Mouse (Mus musculus): ENCODE results near the gene Atrip.

Atrip gene

DNA sequence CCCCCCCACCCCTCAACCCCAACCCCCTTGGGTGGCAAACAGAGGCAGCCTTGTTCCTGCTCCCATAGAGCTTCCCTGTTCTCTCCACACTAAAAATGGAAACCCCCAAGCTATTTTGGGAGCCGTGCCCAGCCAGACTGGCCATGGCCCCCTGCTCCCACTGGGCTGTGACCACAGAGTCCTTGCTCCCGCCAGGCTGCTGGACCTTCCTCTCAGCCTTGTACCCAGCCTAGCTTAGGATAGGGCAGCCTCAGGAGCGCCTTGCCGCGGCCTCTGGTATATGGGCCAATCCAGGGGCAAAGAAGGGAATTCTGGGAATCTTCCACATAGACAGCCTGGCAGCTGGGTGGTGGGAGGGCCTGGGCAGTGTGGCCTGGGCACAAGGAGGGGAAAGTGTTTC, 23.9 kb upstream of the Atrip start:
- no peak for DNase-seq (ENCODE audit: low spot score)

DNA sequence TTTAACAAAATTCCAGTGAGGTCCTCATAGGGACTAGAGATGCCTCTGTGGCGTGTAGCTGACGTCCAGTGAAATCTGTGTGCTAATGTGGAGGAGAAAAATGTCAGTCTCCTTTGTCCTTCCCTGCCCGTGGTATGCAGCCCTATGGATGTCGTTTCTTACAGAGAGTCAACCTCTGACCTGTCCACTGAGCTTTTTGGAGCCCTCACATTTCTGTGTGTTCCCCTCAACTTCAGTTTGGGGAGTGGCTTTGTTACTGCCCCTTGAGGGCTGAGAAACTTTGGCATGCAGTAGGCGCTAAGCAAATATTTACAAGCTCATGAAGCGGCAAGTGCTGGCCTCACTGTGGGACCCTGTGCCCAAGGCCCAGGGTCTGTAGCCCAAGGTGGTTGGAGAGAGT, 23.4 kb upstream of the Atrip start:
- peak; percentile 67 for DNase-seq (ENCODE audit: low spot score)

DNA sequence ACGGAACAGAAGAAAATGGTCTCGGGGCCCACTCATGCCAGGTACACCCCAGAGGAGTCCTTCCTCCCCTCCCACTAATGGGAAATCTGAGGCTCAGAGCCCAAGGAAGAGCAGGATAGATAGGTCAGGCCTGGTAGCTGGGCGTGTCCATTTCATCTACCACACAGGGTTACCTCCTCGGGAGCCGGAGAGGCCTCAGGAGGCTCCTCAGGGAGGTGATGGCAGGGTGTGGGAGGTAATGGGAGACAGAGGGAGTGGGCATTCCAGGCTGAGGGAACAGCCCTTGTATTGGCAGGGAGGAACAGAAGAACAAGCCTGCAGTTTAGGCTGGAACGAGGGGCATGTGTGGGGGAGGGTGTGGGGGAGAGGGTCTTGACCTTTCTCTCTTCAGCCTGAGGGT, 22.9 kb upstream of the Atrip start:
- peak; percentile 41 for DNase-seq (ENCODE audit: low spot score)

DNA sequence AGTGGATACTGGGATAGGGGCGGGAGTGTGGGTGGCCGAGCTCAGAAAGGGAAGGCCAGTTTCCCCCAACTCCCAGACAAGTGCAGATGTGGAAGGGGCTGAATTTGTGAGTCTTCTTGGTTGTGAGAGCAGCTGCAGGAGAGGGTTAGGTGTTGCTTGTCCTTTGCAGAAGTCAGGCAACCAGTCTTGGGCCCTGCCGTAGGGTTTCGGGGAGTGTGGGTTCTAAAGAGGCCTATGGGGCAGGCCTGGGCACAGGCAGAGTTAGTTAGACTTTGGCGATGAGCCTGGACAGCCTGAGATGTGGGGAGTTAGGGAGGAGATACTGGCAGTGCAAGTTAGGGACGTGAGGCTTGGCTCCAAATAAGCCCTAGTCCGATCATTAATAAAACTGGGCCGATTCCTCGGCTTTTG, 22.3 kb upstream of the Atrip start:
- DNase-seq (ENCODE audit: low spot score), result no peak

DNA sequence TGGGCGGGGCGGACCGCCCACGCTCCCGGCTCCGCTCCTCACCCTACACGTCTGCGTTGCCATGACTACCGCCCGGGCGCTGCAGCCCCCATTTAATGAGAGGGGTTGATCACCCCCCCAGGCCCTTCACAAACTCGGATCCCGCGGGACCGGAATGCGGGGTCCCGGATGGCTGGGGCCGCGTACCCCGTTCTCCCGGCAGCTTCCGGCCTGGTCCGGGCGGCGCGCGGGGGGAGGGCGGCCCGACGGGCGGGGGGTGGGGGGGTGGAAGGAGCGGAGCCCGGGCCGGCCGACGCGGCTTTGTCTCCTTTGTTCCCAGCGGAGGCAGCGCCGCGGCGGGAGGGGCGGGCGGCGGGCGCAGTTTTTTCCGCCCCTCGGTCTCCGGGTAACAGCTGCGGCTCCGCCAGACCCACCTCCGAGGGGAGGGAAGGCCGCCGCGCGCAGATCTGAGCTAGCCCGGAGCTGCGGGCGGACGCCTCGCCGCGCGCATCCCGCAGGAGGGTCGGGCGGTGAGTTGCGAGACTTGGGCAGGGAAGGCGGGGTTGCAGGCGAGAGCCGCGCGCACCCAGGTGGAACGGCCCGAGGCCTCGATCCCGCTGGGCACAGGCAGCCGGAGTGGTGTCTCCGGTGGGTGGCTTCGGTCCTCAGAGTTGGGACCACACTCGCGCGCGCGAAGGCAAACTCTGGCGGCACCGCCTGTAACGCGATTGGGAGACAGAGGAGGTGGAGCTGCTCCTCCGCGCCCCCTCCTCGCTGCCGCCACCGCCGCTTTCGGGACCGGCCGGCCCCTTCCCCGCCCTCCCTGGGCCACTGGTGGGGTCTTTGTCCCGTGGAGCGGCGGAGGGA, 21.4 kb upstream of the Atrip start, which contains the start of gene Plxnb1:
Gene Plxnb1, plus strand, starts transcription at position 253 of the 846 bp plus-strand sequence.
- peak; percentile 62 for DNase-seq (ENCODE audit: low spot score)

DNA sequence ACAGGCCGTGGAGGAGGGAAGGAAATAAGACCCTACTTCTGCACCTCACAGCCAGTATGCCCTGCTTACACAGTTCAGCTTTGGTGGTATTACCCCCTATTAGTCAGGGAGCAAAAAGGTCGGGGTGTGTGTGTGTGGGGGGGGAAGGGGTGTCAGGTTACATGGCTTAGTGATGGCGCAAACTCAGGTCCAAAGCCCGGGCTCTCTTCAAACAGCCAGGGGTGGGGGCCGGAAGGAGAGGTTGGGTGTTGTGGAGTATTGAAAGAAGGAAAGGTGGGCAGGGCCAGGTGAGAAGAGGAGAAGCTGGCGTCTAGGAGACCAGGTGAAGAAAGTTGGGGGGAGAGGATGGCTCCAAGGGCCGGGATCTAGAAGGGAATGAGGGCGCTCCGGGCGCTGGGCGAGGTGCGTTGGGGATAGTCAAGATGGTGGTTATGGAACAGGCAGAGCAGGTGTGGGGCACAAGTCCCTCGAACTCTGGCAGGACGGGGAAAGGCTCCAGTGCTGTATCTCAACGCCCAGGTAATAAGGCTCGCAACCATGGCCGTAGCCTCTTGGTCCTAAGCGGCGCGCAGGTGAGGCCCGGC, 20.7 kb upstream of the Atrip start:
- peak; percentile 76 for DNase-seq (ENCODE audit: low spot score)

DNA sequence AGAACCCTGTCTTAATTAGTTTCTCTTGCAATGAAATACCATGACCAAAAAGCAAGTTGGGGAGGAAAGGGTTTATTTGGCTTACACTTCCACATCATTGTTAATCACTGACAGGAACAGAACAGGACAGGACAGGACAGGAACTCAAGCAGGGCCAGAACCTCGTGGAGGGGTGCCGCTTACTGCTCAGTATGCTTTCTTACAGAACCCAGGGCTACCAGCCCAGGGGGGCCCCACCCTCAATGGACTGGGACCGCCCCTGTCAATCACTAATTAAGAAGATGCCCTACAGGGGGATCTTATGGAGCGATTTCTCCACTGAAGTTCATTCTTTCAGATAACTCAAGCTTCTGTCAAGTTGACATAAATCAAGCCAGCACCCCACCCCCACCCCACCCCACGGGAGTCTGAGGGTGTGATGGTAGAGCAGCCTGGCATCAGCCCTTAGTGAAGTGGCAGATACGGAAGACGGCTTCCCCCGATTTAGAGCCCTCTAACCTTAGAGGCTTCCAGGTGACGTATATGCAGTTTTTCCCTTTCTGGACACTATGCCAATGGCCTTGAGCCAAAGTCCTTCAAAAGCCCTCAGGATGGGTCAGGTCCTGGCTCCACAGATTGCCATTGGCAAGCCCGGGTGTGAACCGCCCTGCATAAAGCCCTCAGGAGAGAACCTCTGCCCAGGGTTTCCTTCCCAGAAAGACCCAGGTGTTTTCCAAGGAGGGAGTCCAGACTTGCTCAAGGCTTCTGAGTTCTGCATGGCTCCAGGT, 20.0 kb upstream of the Atrip start:
- DNase-seq (ENCODE audit: low spot score), result peak; percentile 72

DNA sequence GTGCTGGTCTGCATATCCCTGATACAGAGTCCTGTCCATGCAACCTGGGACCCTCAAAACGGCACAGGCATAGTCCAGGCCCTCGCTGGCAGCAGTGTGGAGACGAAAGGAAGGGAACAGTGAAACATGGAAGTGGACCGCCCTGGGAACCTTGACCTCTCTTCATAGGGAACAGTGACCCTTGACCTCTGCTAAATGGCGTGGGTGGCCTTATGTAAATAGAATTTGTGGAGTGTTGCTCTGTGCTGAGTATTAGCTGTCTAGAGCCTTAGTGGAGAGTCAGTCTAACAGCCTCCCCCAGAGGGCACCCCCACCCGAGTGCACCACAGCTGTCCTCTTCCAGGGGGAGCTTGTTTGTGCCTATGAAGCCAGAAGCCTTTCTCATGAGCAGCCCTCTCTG, 18.9 kb upstream of the Atrip start:
- no peak for DNase-seq (ENCODE audit: low spot score)

DNA sequence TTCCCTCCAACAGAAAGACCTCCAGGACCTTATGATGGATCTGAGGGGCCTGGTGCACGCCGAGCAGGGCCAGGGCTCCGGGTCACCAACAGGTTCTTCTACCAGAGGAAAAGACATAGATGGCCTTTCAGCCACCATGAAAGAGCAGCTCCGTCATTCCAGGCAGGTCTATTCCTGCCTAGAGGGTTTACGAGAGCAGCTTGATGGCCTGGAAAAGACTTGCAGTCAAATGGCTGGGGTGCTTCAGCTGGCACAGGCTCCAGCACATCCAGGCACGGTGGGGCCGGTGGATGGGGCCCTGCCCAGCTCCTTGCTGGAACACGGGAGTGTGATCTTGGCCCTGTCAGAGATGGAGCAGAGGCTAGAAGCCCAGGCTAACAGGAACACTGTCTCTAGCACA, 17.9 kb upstream of the Atrip start:
- DNase-seq (ENCODE audit: low spot score), result no peak

DNA sequence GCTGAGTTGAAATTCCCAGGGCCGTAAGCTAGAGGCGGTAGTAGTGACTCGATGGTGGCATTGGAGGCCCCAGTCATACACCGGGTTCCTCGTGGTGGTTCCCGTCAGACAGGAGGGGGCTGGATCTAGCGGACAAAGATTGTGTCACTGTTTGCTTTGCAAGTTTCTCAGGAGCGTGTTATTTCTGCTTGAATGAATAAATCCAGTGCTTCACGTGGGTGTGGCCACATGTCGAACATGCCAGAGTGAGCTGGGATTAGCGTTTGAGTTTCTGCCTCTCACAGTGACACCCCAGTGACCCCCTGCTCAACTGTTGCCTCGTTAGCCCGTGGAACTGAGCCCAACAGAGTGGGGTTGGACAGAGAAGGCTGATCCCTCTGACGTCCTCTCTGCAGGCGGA, 16.5 kb upstream of the Atrip start:
- peak; percentile 47 for DNase-seq (ENCODE audit: low spot score)

DNA sequence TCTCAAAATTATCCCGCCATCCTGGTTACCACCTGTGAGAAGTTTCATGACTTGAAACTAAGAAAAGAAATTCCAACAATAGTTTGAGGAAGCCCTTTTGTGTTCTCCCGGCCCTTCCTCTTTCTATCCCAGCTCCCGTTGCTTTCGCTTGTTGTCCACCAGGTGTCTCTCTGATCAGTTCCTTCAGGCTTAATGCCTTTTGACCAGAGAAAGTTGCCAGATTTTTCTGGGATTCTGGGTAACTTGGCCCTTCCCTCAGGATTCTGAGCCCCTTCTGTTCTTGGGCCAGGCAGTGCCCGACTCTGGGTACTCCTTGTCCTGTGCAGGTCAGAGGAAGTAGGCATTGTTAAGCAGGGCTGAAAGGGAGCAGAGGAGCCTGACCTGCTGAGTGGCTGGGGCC, 14.1 kb upstream of the Atrip start:
- DNase-seq (ENCODE audit: low spot score), result peak; percentile 45

DNA sequence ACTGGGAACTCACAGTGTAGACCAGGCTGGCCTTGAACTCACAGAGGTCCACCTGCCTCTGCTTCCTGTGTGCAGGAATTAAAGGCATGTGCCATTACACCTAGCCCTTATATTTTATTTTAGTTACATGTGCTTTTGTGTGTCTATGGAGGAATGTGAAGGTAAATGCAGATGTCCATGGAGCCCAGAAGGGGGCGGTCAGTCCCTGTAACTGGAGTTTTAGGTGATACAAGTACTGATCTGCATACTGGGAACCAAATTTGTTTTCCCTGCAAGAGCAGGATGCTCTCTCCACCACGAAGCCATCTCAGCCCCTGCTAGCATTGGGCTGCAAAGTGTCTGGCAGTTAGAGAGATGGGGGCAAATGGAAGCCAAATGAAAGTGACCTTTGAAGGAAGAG, 11.0 kb upstream of the Atrip start:
- DNase-seq (ENCODE audit: low spot score), result no peak

DNA sequence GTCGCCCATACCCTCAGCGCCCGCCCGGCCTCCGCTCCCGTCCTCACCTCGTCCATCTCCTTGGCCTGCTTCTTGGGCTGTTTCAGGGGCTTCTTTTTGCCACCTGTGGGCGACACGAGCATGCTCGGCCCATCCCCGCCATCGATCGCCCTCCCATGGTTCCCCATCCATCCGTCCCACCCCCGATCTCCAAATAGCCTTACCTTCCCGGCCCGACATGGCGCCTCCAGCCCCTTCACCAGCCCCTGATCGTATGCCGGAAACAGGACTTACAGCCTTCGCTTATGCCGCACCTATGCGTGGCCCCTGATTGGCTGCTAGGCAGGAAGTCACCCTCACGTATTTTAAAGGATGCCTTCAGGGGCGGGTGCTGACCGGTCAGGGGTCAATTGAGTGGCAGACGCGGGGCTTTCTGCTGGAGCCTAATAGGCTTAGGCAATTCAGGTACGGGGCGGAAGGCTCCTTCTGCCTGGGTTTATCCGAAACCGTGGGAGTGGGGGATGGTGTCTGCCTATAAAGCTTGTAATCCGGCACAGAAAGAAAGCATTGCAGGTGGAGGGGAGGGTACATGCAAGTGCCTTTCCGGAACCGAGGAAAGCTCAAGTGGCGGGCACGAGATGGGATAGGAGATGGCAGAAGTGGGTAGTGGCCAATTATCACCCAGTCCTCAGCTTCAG, 8.3 kb upstream of the Atrip start, which contains the start of the genes Ccdc51 and Tma7:
Gene Ccdc51, plus strand, starts transcription at position 370 of the 677 bp plus-strand sequence.
Gene Tma7, minus strand, starts transcription at position 464 of the 677 bp plus-strand sequence.
- peak; percentile 91 for DNase-seq (ENCODE audit: low spot score)

DNA sequence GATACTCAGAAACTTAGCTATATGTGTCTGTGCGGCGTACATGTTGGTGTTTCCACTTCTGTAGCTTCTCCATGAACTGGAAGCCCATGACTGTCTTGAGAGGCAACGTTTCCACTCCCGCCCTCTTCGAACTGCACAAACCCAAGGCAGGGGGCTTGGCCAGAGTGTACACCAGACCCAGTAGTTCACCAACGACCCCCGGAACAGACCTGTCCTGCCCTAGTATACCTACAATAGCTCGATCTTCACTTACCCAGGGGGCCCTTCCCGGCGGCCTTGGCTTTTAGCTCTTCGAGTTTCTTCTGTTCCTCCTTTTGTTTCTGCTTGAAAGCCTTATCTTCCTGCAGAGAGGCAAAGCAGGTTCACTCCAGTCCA, 7.8 kb upstream of the Atrip start:
- DNase-seq (ENCODE audit: low spot score), result no peak

DNA sequence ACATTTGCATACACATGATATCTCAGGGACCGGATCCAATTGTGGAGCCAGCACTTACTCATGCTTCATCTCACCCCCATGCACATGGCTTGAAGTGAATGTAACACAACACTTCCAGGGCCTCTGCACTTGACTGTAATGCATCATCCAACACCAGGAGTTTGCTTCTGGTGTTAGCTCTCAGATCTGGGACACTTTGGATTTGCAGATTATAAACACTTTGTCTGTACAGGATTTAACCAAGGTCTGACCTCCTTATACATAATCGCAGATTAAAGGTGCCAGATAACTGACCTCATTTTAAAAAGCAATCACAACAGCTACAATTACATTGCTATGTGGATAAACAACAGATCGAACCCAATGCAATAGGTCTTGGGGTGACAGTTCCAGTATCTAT, 6.6 kb upstream of the Atrip start:
- DNase-seq (ENCODE audit: low spot score), result no peak

DNA sequence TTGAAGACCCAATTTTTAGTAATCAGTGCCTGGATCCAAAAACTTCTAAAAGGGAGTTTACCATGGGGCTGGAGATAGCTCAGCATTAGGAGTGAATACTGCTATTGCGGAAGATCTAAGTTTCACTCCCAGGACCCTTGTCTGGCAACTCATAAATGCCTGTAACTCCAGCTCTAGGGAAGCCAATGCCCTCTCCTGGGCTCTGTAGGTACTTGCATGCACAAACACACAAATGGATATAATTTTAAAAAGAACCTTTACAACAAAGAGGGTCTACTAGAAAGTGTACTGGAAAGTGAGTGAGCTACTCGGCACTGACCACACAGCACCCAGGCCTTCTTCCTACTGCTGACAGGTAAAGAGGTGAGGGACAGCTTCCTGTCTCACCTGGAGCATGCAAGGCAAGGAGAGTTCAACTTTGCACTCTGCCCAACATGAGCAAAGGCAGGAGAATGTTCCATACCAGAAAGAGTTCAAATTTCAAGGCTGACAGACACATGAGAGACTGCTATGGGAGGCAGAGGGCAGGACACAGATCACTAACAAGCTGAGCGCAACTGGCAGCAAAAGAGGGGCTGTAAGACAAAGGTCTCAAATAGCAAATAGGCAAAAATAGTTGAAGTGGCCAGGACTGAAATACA, 5.7 kb downstream of the Atrip start:
- no peak for DNase-seq (ENCODE audit: low spot score)

DNA sequence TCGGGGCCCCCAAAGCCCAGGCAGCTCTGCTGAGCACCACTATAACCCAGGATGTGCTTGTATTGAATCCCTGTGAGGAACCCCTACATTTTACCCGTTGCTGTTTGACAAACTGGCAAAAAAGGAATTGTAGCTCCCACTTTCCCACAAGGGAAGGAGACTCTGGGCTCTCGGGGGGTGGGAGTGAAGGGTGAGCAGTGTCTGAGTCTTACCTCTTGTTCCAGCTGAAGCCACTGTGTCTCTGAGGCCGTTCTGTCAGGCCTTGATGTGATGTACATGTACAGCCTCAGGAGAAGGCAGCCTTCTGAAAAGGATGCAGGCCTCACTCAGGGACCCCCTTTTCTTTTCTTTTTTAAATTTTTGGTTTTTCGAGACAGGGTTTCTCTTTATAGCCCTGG, 13.0 kb downstream of the Atrip start:
- DNase-seq (ENCODE audit: low spot score), result no peak

DNA sequence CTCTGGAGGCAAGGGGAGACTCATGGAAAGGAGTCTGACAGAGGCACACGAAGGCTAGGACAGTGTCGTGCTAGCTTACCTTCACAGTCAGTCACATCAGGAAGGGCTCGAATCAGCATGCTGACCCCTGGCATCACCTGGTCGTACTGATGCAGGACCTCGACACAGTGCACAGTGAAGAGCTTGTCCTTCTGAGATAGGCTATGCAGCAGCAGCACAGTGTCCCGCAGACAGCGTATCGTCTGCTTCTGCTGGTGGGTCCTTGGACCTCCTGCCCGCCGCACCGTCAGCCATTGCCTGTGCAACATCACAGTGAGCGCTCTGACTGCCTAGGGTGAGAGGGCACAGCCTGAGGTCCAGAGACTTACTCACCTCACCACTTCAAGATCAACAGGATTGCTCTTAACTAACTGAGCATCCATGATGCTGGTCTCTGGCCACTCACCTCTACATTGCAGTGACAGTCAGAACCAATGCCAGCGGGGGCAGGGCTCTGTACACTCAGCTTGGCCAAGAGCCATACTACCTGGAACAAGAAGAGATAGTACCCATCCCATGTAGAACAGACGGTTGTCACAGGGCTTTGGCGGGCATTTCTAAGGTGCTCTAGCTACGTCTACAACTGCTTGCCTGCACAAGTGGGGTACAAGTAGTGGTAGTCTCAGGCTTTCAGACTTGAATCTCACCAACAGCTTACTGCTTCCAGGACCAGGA, 13.6 kb downstream of the Atrip start:
- no peak for DNase-seq (ENCODE audit: low spot score)

DNA sequence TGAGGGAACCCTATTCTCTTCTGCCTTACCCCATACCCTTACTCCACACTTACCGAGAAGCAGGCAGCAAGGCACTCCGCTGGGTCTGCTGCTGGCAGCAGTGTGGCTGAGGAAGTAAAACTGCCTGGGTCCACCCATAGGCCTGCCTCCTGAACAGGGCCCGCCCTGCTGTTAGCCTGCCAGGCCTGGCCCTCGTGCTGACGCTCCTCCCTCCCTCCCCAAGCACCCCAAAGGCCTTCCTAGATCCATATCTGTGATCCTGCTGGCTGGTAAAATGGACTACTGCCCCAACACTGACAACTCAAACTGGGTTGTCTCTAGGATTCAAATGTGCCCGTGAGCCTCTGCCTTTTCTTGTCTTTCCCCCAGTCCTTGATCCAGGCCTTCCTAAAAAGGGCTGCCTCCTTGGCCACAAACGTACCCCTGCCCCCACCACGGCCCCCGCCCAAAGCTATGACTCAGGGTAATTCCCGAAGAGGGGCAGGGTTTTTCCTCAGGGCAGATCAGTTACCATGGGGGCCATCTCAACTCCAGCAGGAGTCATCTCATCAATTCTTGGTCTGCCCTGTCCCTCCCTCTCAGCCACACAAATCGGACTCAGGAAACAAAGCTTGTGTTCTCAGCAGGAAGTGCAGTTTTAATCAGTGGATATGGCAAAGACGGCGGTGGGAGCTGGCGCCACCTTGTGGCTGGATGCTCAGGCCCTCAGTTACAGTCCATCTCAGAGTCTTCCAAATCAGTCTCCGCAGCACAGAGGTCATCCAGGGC, 14.6 kb downstream of the Atrip start, which contains the start of gene Trex1:
Gene Trex1, minus strand, starts transcription at position 599 of the 768 bp plus-strand sequence.
- DNase-seq (ENCODE audit: low spot score), result peak; percentile 94

All from lung, postnatal 25 days (tissue).